Mouse (Mus musculus) E14TG2a.4 (cell line): ENCODE data around the gene Rps10.

ENCODE experiments used
- CTCF ChIP-seq: conservative IDR thresholded peaks from 2 replicates; pipeline ENCODE4 v1.5.1; 2014; ENCODE audit warnings: low read length
- NANOG ChIP-seq: IDR thresholded peaks from 2 replicates; pipeline ENCODE4 v1.6.1; 2014; ENCODE audit warnings: borderline replicate concordance, low read length, mixed read lengths
- POU5F1 ChIP-seq: IDR thresholded peaks from 2 replicates; pipeline ENCODE4 v1.6.1; 2014; ENCODE audit warnings: low read length, borderline replicate concordance

DNA sequence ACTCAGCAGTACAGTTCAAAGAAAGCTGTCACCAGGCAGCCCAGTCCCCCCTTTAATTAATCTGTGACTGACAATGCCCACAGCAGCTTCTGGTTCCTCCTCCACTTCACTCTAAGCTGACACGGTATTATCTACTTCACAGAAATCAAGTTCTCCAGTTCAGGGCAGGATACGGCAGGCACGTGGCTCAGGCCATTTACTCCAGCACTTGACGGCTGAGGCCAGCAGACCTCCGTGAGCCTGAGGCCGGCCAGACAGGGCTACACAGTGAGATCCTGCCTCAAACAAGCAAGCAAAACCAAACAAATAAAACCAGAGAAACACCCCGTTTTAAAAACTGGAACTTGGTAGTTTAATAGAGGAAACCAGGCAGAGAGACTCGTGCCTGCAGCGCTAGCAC is 49.8 kb downstream of the Rps10 start:
- TF ChIP-seq CTCF = no peak
- no peak for TF ChIP-seq POU5F1
- TF ChIP-seq NANOG = no peak
